Mouse (Mus musculus) left cerebral cortex, adult 11 months (tissue): Measurements from ENCODE around the gene Mrln.

Experiments
- DNase-seq: peaks from one replicate; pipeline ENCODE4 v3.0.0; 2022; ENCODE audit warnings: low spot score

Gene Mrln

GRCm38 (mm10) chr10:70255601-70256210, 51.2 kb downstream of the Mrln start:
- DNase-seq = no peak

- no peak for DNase-seq
Observed at GRCm38 (mm10) chr10:70257029-70257428, 52.6 kb downstream of the Mrln start.

GRCm38 (mm10) chr10:70260904-70261303, 56.4 kb downstream of the Mrln start:
- DNase-seq = no peak

- no peak for DNase-seq
Observed at GRCm38 (mm10) chr10:70262051-70262450, 57.6 kb downstream of the Mrln start.

GRCm38 (mm10) chr10:70263681-70264189, 59.3 kb downstream of the Mrln start:
- DNase-seq = no peak

- no peak for DNase-seq
Observed at GRCm38 (mm10) chr10:70264337-70265036, 60.0 kb downstream of the Mrln start.

GRCm38 (mm10) chr10:70266501-70266900, 62.0 kb downstream of the Mrln start:
- DNase-seq = no peak

GRCm38 (mm10) chr10:70268581-70269446, 64.3 kb downstream of the Mrln start:
- no peak for DNase-seq
